Comparison of ENCODE assay signal across 15 mouse cellular contexts in the genomic region with DNA sequence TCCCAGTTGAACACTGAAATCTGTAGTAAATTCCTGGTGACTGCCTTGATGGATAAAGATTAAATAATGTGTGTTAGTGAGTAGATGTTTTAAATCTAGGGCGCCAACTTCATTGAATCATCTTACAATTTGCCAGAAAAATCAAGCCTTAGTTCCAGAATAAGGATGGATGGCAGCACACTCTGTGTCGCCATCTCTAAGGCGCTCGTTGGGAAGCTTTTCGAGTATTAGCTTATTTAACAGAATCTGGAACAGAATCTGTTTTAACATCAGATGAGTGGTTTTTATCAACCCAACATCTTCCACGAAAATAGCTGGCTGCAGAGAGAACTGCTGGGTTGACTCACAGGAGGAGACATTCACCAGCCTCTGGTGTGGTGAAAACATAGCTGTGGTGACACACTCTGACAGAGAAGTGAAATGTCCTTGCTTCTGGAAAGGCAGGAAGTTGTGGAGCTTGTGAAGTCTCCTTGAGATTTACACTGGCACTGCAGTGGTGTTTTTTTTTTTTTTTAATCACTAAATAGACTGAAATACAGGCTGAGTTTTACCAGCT.
"Had no signal": no experiment of that assay in that cellular context is flagged by ENCODE, and none has a peak within 500 bp of the region (broad histone marks: within the 10 kb centered on the region; RNA-seq: fewer than 3 reads in every experiment).

No protein-coding gene starts in this region.

- H3K27me3 ChIP-seq: limb, embryonic 13.5 days; midbrain, embryonic 13.5 days; stomach, embryonic 15.5 days had no signal

- H3K4me3 ChIP-seq: layer of hippocampus, adult 2 months; left cerebral cortex, adult 2 months; limb, embryonic 13.5 days; midbrain, embryonic 13.5 days; stomach, embryonic 15.5 days had no signal

- ATAC-seq: intestine, postnatal 0 days; lung, postnatal 0 days; midbrain, embryonic 13.5 days had no signal

- H3K36me3 ChIP-seq: limb, embryonic 13.5 days; midbrain, embryonic 13.5 days; stomach, embryonic 15.5 days had no signal

- H3K9ac ChIP-seq: limb, embryonic 13.5 days; liver, embryonic 14.5 days; midbrain, embryonic 13.5 days; stomach, embryonic 15.5 days had no signal

- H3K4me1 ChIP-seq: limb, embryonic 13.5 days; midbrain, embryonic 13.5 days; stomach, embryonic 15.5 days had no signal

- DNase-seq: kidney, adult 8-10 months; kidney, postnatal 36 days; left cerebral cortex, postnatal 4 days; lung, adult 2 months; lung, postnatal 36 days; thymus, adult 2 months; thymus, postnatal 25 days had no signal

- H3K4me2 ChIP-seq: limb, embryonic 13.5 days; midbrain, embryonic 13.5 days; stomach, embryonic 15.5 days had no signal

- H3K9me3 ChIP-seq: limb, embryonic 13.5 days; midbrain, embryonic 13.5 days; stomach, embryonic 15.5 days had no signal

- H3K27ac ChIP-seq: layer of hippocampus, adult 2 months; left cerebral cortex, adult 2 months; limb, embryonic 13.5 days; liver, embryonic 14.5 days; midbrain, embryonic 13.5 days; stomach, embryonic 15.5 days had no signal
